Mouse (Mus musculus) lung, embryonic 14.5 days (tissue): ENCODE measurements at regions not wholly inside any gene's neighbourhood (a gene's known extent, or its start where the extent isn't known, plus 50 kb on each side); places are given as distances from the start of the nearest gene placed in this dataset.

Experiments used
- ATAC-seq: fragments of 200-750 bp; cut with Nextera tagmentation; 2 replicates; pipeline ENCODE4 v1.8.0; 2017; ENCODE audit warnings: mild to moderate bottlenecking, moderate TSS enrichment, moderate library complexity; ENCODE audit not compliant: insufficient read depth
- DNase-seq: peaks from one replicate; pipeline ENCODE4 v3.0.0-alpha.2; 2015
- H3K27ac ChIP-seq: fragments of 300-500 bp; sonication (generic); 2 replicates; pipeline ENCODE4 v1.5.1; 2014; ENCODE audit warnings: low read depth, mild to moderate bottlenecking, moderate library complexity
- H3K27me3 ChIP-seq: fragments of 300-500 bp; sonication (generic); 2 replicates; pipeline ENCODE4 v1.6.1; 2014; ENCODE audit warnings: low read length, control low read depth; ENCODE audit not compliant: insufficient read depth
- H3K36me3 ChIP-seq: fragments of 300-500 bp; sonication (generic); 2 replicates; pipeline ENCODE4 v1.6.1; 2014; ENCODE audit warnings: control low read depth; ENCODE audit not compliant: insufficient read depth
- H3K4me1 ChIP-seq: fragments of 300-500 bp; sonication (generic); 2 replicates; pipeline ENCODE4 v1.6.1; 2014; ENCODE audit warnings: antibody characterized with exemption, control low read depth; ENCODE audit not compliant: insufficient read depth
- H3K4me2 ChIP-seq: fragments of 300-500 bp; sonication (generic); 2 replicates; pipeline ENCODE4 v1.6.1; 2014; ENCODE audit warnings: mild to moderate bottlenecking
- H3K4me3 ChIP-seq: fragments of 300-500 bp; sonication (generic); 2 replicates; pipeline ENCODE4 v1.5.1; 2014; ENCODE audit warnings: low read depth, low read length
- H3K9ac ChIP-seq: fragments of 300-500 bp; sonication (generic); 2 replicates; pipeline ENCODE4 v1.6.1; 2014
- H3K9me3 ChIP-seq: fragments of 300-500 bp; sonication (generic); 2 replicates; pipeline ENCODE4 v1.6.1; 2016; ENCODE audit warnings: low read depth, low read length, control low read depth
- CTCF ChIP-seq: IDR thresholded peaks from 2 replicates; pipeline ENCODE4 v1.5.1; 2016; ENCODE audit warnings: antibody characterized with exemption, low read depth
- WGBS: fragments of 180-500 bp; shearing (Covaris S2); extraction: QIAGEN DNeasy Blood & Tissue Kit; methylation state at CpG from one replicate; pipeline ENCODE4 v1.1.7; 2014; 5-methylcytosine and 5-hydroxymethylcytosine counted together

DNA sequence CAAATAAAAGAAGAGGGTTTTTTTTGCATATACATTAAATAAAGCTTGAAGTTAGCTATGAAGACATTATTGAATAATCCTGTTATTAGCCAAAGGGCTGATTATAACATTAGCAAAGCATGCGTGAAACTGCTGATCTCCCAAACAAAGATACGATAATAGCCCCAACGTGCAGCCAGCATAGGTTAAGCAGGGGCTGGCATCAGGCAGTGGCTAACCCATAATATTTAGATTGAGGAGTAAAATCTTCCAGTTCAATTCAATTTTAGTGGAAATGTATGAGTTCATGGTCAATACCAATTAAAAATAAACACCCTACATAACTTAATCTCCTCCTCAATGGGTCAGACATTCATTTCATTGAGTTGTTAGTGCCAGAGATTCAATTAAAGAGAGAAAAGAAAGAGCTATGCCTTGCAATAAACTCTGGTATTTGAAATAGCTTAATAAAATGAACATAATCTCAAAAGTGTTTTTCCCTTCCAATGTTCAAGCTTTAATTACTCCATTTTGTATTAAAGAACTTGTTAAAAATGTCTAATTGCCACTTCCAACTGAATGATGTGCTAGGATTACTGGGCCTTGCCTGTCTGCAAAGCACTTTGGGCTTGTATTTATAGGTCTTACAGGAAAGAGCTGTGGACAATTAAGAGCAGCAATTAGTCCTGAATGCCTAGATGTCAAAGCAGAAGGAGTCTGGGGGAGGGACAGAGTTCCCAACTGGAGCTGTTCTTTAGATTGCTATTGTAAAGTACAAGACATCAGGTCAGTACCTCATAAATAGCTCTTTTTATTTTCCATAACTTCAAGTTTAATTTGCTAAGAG is 539.8 kb upstream of the Hs3st1 start:
- Histone ChIP-seq H3K4me1 (no peaks in the 10 kb centered on the region), H3K9ac (no peak overlapping the region), H3K36me3 (no peaks in the 10 kb centered on the region), H3K9me3 (no peaks in the 10 kb centered on the region), H3K27ac (no peak overlapping the region), H3K4me2 (no peak overlapping the region), H3K27me3 (no peaks in the 10 kb centered on the region), H3K4me3 (no peak overlapping the region)
- 92% methylated on average over 3 of the region's 3 CpGs for WGBS
- TF ChIP-seq CTCF = no peak
- DNase-seq (no peak), ATAC-seq (no peak)

- Histone ChIP-seq H3K27me3 (no peaks in the 10 kb centered on the region), H3K9me3 (no peaks in the 10 kb centered on the region), H3K9ac (no peak overlapping the region), H3K36me3 (no peaks in the 10 kb centered on the region), H3K4me3 (no peak overlapping the region), H3K4me2 (no peak overlapping the region), H3K27ac (no peak overlapping the region), H3K4me1 (no peaks in the 10 kb centered on the region)
- WGBS = 37% methylated on average over 2 of the region's 2 CpGs
- peak; percentile 30; the same call in 1 of the 2 replicates for TF ChIP-seq CTCF
- DNase-seq (peak; percentile 1), ATAC-seq (no peak)
These were observed 527.1 kb upstream of the Hs3st1 start for GRCm38 (mm10) chr5:40282330-40282729.

DNA sequence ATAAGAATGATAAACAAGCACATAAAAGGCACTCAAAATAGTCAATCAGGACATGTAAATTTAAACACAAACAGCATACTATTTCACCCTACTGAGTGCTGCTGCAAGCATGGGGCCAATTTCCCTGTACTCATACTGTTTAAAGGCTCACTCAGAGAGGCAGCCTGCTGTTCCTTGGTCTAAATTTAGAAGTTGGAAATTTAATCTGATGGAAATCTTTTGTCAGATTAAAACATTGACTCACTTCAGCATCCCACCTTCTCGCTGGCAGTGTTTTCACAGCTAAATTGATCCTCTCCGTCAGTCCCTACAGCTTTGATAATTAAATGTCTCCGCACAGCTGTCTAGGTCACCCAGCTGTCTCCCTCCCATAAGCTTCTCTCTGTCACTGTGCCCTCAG is 491.4 kb upstream of the Hs3st1 start:
- H3K4me1 ChIP-seq = no peaks in the 10 kb centered on the region
- H3K4me3 ChIP-seq = no peak overlapping the region
- no peak for ATAC-seq
- no peak overlapping the region for H3K27ac ChIP-seq
- no peak for DNase-seq
- H3K27me3 ChIP-seq = no peaks in the 10 kb centered on the region
- H3K4me2 ChIP-seq = no peak overlapping the region
- 76% methylated on average over 3 of the region's 3 CpGs for WGBS
- H3K9me3 ChIP-seq = no peaks in the 10 kb centered on the region
- no peaks in the 10 kb centered on the region for H3K36me3 ChIP-seq
- H3K9ac ChIP-seq = no peak overlapping the region
- TF ChIP-seq CTCF = no peak
